Mouse (Mus musculus) CH12.LX (cell line): ENCODE measurements around the gene Wfdc6b.
"Not testable (repeated sequence)": the region's sequence is repeated elsewhere in the genome, so short reads cannot be mapped to it uniquely, and the experiment has no call there.

Experiments
- MXI1 ChIP-seq: IDR thresholded peaks from 2 replicates; pipeline ENCODE4 v1.6.1; 2011; ENCODE audit warnings: mild to moderate bottlenecking, low read depth, low read length, improper control_type of control experiment
- POLR2A ChIP-seq: IDR thresholded peaks from 2 replicates; pipeline ENCODE4 v1.6.1; 2011; ENCODE audit warnings: low read depth, mild to moderate bottlenecking, improper control_type of control experiment, low read length
- TCF12 ChIP-seq: IDR thresholded peaks from 2 replicates; pipeline ENCODE4 v1.6.1; 2014; ENCODE audit warnings: low read depth, mild to moderate bottlenecking, inconsistent platforms, low read length, improper control_type of control experiment

DNA sequence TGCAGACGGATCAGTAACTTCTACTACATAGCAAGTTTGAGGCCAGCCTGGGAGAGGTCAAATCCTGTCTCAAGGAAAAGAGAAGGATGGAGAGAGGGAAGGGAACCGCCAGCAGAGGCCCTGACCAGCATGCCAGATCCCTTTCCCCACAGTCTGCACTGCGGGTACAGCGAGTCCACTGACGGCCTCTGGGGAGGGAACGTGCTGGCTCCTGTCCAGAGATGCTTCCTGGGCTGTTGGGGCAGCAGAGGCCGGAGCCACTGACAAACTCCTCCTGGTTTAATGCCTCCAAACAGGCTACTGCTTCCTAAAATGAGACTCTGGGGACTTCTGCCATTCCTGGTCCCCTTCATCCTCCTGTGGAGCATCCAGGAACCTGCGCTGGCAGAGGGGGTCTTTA is at the start of gene Wfdc6b, which contains the start of gene Wfdc8:
- not testable (repeated sequence) for TF ChIP-seq POLR2A, TCF12, MXI1
